Mouse (Mus musculus) urinary bladder, adult 2 months (tissue): ENCODE measurements around the gene Tfpi. TPM values are rescaled to one million over a fixed set of nuclear protein-coding genes. Genes with fewer than 3 reads are reported as not detected.
A peak's percentile ranks its signal among the peaks of the same experiment; 100 is the strongest.

Experiments used
- DNase-seq: peaks from one replicate; pipeline ENCODE4 v3.0.0; 2022; ENCODE audit warnings: low spot score
- polyA plus RNA-seq: library from polyadenylated mRNA; depleted of rRNA; stranded (reverse); fragments of >200 nt; gene quantifications from 2 replicates; pipeline ENCODE4 v1.2.3, GENCODE M21; 2012

Tfpi gene
- polyA plus RNA-seq, 1 experiment, result 21.8 TPM

DNA sequence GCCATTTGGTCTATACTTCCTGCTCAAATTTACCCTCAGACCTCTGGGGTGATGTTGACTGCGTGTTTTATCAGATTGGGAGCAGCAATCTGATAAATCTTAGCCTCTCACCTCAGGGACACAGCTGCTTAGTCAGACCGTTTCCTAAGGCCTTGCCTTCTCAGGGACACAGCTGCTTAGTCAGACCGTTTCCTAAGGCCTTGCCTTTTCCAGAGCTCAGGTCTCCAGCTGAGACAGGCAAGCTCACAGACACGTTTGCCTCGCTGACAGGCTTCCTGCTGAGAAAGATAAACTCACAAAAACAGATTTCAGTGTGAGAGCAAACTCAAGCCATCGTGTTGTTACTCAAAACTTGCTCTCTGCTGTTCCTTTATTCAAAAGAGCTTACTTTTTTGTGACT, 1.9 kb downstream of the Tfpi start:
- DNase-seq, result no peak

DNA sequence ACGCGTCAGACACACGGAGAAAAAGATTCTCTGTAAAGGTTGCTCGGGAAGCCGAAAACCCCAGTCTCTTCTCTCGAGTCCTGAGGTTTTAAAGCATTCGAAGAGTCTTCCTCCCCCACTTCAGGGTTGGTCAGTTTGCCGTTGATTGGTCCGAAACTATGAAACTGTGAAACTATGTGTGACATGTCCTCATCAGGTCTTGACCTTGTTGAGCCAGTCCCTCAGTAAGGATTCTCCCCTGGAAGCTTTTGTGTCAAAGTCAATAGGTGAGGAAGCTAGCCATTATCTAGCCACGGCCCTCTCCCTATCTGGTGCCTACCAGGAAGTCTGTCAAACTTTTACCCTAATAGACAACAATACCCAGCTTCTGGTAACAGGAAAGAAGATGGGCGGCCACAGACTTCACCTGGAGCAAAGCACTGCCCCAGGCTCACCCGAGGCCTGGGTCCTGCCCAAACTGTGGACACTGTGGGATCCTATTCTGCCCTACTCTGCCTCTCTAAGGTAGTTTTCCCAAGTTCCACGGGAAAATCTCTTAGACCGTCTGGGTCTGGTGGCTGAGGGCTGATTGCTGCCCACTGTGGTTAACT, 2.5 kb downstream of the Tfpi start:
- DNase-seq, result no peak

DNA sequence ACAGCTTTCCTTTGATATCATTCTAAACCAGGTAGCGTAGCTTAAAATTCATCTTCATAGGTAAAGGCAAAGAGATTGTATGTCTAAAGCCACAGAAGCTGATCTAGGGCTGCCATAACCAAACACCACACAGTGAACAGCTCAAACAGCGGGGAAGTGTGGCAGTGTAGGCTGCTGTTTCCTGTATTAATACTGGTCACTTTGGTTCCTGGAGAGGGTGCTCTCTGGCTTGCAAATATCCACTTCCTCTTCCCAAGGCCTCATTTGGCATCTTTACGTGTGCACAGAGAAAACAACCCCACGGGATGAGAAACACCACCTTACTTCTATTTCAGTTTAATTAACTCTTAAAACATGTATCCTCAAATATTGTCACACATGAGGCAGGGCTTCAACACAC, 9.2 kb downstream of the Tfpi start:
- no peak for DNase-seq

DNA sequence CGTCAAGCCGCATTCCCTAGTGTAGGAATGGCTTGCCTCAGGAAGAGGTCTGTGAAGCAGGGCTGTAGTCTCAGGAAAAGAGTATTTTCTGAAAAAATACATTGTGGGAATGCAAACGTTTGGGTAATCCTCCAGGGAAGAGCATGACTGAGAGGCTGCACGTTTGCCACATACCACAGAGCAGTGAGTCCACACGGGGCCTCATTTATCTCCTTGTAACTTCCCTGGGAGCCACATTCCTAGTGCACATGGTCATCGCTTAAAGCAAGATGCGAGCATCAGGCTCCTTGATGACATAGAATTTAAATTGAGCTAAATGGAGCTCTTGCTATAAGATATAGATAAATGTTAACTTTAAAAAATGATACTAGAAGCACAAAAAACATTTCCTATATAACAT, 11.6 kb downstream of the Tfpi start:
- no peak for DNase-seq

DNA sequence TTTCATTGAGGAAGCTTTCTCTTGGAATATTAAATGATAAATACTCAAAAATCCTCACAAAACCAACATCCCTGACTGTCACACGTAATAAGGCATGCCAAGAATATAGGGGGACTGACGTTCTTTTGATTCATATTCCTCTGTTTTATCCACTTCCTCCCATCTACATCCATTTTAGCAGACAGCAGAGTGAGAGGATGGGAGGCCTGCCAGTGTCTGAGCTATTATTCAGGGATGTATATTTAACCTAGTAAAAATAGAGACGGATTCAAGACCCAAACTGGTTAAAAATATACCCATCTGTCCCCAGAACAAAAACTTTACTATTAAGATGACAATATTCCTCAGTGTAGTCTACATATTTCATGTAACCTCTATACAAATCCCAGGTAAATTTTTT, 14.2 kb downstream of the Tfpi start:
- DNase-seq, result no peak

DNA sequence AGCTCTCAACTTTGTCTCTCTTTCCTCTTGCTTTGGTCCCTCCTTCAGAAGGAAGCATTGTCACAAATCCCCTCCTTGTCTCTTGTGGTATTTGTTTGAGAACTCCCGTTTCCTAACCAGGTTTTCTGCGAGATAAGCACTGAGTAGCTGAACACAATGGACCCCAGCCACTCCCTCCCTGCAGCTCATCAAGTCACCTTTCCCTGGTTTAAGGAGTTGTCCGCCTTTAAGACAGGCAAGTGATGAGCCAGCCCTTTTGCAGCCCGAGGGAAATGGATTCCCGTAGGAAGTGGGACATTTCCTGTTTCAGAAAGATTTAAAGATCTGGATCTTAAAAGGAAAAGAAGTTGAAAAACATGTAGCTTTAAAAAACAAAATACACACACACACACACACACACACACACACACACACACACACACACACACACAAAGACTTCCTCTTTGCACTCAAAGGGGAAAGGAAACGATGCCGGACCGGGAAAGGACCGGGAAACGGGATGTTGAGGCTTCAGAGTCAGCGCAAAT, 16.9 kb downstream of the Tfpi start:
- no peak for DNase-seq

DNA sequence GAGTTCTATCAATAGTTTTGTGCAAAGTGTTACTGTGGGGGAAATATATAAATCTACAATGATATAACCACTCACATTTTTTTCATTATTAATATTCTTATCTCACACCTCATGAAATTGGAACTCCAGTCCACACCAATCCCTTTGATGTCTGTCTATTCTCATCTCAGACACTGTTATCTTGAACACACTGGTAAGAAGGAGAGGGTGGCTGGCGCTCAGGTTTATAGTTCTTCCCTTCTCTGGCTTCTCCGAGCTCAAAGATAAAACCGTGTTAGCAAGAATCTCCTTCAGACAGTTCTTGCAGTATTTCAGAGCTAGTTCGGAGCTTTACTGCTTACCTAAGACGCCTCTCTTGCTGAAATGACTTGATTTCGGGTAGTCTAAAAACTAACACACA, 19.4 kb downstream of the Tfpi start:
- no peak for DNase-seq

DNA sequence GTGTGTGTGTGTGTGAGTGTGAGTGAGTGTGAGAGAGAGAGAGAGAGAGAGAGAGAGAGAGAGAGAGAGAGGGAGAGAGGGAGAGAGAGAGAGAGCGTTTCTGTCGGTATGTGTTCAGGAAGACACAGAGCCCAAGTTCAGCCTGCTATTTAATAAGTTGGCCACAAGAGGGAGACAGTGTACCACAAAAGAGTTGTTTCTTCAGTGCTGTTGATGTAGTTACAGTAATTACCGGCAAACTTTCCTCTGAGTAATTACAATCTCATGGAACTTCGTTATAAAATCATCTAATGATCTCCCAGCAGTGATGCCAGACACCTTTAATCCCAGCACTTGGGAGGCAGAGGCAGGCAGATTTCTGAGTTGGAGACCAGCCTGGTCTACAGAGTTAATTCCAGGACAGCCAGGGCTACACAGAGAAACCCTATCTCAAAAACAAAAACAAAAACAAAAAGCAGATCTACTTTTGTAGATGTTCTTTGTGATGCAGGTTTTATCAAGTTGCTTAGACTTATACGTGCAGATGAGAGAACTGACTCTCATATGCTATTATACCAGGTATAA, 21.3 kb downstream of the Tfpi start:
- DNase-seq, result no peak

DNA sequence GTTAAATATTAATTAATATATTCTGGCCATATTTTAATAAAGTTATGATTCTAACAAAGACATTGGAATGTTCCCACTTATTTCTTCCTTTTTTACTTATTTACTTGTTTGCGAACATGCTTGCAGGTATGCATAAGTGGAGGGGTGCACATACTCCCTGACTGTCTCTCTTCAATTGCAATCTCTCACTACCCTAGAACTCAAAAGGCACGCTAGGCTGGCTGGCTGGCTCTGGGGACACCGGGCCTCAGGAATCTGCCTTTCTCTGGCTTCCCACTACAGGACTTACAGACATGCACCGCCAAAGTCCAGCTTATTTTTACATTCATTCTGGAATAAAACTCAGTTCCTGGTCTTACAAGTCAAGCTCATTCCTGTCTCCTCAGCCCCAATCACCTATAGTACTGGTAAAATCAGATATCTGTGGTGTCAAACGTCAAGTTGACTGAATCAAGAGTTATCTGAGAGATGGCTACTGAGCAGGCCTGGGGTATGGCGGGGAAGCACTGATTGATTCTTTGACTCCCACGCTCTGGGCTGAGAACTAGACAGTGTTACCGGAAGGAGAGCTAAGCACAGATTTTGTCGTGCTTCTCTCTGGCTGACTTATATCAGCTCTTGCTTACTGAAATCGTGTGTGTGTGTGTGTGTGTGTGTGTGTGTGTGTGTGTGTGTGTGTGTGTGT, 21.9 kb downstream of the Tfpi start:
- DNase-seq, result no peak

DNA sequence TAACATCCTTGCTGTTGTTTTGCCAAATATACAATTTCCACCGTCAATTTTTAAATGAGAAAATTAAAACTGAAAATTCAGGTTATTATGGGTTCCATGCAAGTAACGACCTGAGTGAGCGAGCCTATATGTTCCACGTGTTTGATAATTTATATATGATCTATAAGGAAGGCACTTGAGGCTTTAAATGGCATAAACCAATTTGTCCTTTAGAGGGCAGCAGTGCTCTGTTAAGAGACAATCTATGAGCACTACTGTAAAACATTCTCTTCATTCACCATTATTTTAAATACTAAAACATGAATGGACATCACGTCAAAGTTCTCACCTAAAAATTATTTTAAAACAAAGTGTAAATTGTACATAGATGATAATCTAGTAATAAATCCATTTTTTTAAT, 22.5 kb downstream of the Tfpi start:
- DNase-seq, result no peak

DNA sequence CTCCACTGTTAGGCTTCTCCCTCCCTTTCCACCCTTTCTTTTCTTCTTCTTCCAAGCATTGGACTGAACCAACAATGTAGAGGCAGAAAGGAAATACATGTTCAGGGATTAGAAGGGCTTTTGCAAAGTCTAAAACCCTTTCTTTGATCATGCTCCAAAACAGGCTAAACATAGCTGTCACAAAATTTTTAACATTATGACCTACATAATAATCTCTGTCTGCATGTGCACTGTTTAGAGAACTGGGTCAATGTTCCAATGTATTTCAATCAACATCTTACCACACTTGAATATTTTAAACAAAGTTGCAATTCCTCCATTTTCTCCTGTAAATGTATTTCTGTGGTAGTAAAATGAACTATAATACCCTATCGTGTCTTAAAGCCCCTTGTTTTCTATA, 31.1 kb downstream of the Tfpi start:
- no peak for DNase-seq

DNA sequence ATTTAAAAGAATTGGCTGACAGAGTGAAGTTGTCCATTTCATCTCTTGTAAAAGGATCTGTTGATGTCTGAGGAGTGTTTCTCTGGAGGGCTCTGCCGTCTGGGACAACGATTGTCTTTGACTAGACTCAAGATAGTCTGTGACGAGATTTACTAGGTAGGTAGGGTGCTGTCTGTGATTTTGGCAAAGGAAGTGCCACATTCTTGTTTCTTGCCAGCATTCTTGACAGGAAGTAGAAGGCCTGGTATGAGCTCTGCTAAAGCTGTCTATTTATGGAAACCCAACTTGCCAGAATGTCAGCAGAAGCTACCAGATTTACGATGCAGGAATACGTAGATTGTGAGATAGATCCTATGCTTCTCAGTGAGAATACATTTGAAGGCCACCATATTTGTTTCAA, 34.6 kb downstream of the Tfpi start:
- DNase-seq, result no peak

DNA sequence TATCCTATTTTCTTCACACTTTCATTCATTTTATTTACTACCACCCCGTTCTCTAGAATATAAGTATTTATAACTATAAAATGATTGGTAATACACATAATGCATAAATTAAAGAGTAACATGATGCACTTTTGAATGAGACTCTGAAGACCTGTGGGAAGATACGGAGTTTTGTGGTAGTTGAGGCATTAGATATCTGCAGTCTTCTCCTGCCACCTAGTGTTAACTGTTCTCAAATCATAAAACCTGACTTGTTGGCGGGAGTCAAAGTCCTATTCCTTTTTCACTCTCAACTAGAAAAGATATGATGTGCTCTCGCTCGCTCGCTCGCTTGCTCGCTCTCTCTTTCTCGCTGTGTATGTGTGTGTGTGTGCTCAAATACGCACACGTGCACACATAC, 46.9 kb downstream of the Tfpi start:
- no peak for DNase-seq

DNA sequence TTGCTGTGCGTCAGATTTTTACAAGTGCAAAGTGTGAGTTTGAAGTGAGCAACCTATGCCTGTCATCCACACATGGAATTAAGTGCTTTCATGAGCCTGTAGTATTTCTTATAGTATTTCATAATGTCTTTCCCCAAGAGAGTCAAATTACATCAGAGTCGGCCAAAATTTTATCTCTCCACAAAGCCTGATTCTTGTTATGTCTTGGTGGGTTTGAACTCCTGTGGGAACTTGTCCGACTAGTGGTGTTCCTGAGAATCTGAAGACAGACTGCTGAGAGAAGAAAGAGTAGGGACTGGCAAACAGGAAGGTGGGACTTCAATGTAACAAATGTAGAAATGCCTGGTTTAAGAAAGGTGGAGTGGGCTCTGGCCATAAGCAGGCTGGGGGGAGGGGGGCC, 47.7 kb downstream of the Tfpi start:
- DNase-seq, result no peak

DNA sequence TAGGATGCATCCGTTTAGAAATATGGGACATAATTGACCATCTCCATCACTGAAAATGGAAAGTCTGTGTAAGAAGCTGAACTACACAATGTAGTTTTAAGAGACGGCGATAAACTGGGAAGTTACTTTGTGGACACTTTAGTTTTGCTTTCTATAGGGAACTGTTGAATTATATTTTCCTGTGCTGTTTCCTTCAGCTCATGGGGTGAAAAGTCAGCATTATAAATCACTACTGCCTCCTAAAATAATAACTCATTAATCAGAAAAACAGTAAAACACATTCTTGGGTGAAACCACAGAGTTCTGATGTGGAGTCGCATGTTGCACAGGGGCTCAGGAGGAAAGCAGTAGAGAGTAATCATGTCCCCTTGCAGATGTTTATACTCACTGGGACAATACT, 50.0 kb downstream of the Tfpi start:
- no peak for DNase-seq

DNA sequence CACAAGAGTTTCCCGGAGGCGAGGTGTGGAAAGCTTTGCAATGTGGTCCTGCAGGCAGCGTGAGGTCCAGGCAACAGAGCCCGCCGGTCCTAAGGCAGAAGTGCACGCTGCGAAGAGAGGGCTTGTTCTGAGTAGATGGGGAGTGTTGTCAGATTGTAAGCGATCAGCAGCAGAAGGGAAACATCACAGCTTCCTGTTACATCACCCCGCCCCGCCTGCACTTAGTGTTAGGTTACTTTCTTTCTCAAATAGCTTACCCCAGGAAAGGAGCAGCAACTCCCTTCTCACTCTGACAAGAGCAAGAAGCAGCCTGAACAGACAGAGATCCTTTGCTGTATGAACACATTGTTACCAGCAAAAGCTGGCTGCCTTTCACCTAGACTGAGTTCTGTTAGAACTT, 51.4 kb downstream of the Tfpi start, which contains the start of gene Calcrl:
Gene Calcrl (minus strand): TSS at position 274 of the 400 bp plus-strand sequence.
- DNase-seq, result peak; percentile 32

DNA sequence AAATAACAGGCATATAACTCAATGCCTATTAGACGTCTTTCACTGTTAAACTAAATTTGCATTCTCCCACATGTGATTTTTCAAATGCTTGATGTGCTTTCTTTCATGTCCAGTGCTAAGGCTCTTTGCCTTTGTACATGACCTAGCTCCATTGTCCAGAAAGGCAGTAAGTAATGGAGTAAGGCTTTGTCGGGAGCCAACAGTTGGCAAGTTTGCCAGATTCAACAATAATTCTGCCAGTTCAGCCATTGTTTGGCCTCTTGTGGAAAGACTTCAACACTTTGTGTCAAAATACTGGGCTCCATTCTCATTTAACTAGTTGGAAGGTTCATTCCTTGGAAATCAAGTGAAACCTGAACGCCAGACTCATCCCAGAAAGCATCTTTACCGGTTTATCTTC, 60.1 kb downstream of the Tfpi start:
- DNase-seq, result no peak

DNA sequence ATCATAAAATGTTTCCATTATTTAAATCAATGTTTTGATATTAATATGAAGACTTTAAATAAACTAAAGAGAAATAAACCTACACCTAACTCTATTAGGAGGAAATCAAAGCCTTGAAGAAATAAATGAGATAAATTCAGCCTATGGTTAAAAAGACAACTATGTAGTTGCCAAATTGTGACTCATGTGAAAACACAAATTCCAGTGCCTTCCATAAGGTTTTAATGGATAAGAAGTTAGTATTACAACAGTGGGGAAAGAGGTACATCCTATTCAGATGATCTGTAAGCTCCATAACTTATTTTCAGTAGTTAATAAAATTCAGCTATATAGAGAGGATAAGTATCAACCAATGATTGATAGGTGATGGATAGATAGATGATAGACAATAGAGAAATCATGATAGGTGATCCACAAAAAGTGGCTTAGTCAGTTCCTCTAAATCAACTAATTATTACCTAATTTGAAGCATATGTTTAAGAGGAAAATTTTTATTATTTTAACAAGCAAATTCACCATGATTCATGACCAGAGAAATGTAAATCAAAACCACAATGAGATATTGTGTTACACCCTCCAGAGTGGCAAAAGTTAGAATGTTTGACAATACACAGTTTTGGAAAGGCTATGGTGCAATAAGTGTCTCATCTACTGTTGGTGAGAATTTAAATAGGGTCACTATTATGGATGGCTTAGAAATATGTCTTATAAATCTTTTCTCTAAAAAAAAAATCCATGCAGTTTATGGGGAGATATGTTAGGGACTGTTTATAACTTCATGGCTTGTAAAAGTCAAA, 66.6 kb downstream of the Tfpi start:
- DNase-seq, result no peak

DNA sequence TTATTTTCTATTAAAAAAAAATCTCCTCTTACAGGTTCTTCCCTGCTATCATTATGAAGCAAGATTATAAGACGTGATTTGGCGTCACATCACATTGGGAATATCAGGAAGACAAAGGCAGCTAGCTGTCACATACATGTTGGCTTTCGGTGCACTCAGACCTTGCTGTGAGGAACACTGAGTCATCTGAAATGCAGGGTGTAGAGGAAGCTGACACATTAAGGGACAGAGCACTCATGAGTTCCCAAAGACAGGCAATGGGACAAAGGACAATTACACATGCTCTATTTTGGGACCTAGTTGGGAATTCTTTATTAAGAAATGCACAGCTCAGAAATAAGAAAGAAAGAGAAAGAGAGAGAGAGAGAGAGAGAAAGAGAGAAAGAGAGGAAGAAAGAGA, 71.7 kb downstream of the Tfpi start:
- no peak for DNase-seq

DNA sequence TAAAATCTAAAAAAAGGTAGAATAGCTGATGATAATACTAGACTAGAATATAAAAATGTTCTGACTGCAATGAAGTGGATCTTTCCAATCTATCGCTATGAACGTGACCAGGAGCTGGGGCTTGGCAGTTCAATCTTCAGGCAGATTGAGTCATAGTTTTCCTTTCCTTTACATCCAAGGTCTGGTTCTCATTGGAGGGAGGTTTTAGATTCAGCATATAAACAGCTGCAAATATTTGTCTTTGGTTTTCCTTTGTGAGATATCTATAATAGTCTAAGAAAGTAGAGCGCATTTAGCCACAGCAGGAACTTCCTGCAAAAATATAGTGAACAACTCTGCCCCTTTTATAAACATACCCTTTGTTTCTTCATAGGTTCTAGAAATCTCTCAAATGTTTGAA, 73.9 kb downstream of the Tfpi start:
- DNase-seq, result no peak

DNA sequence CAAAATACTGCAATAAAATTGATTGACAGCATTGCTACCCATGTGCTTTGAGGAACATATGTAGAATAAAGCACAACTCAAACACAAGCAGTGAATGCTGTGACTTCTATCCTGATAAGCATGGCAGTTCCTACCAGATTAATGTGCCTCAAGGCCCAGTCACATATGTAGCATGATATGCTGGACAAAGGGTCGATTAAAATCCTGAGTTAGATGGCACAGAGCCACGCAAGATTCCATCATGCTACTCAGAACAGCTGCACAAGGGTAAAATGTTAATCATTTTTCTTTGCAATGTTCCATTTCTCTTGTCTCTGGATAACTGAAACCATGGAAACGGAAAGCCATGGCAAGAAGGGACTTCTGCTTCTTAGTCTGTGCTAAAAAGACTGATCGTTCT, 80.0 kb downstream of the Tfpi start:
- no peak for DNase-seq

DNA sequence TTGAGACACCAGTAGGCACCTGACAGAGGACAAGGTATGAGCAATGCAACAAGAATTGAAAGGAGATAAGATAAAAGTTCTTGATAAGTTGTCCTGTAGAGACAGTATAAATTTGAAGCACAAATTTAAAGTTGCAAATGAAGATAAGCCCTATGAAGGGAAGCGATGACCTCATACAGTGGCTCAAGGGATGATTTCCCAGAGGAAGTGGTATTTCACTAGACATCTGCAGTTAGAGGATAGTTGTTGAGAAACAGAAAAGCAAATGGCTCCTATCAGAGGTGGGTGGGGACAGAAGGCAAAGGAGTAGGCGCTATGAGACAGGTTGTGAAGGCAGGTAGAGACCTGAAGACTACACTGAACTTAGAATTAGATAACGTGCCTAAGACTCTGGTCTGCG, 83.3 kb downstream of the Tfpi start:
- no peak for DNase-seq

DNA sequence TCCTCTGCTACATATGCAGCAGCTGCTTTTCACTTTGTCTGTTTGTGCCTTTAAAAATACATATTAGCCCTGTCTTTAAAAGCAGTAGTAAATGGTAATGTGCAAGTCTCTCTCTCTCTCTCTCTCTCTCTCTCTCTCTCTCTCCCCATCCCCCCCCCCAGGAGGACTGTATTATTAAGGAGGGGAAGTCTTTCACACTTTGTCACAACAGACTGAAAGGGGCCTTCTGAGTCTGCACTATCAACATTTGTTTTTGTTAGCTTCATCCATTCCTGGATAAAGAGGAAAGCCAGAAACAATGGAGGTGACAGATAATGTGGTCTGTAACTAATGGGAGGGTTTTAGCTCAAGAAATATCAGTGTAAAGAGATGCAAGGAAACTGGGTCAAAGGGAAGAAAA, 87.5 kb downstream of the Tfpi start:
- no peak for DNase-seq
